Mouse (Mus musculus): ENCODE data around the gene Ryr3.

DNA sequence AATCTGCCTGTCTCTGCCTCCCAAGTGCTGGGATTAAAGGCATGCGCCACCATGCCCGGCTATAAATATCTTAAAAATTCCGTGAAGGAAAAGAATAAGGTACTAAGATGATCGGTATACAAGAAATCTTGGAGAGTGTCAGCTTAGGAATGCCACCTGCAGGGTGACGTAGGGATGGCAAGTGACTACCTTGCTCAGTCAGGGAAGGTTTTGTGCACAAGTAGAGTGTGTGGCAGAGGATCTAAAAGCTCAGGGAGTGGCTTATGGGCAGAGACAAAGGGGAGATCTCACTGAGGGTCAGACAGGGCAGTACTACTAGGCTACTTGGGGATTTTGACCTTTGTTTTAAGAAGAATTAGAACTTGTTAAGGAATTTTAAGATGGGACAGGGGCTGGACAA lies 457.2 kb downstream of the Ryr3 start:
- TF ChIP-seq CTCF (IDR thresholded peaks at IDR 0.05; ENCODE audit: extremely low read depth, insufficient read length, insufficient replicate concordance, low read depth, low read length) = no peak
- no peak for TF ChIP-seq POLR2A (IDR thresholded peaks at IDR 0.05; ENCODE audit: low read depth, low read length)

Data from small intestine, adult 2 months (tissue).